Mouse (Mus musculus): Measurements from ENCODE around the gene Dazap2. TPM values are rescaled to one million over a fixed set of nuclear protein-coding genes. Genes with fewer than 3 reads are reported as not detected.

Gene Dazap2
- polyA plus RNA-seq, 1 experiment from 2014 or later: 254 TPM

GRCm38 (mm10) chr15:100637661-100638060 lies 22.5 kb downstream of the Dazap2 start:
- H3K4me2 ChIP-seq (ENCODE audit: low read length): no peak overlapping the region
- ATAC-seq: no peak
- no peak for DNase-seq (ENCODE audit: low spot score)
- no peak overlapping the region for H3K4me3 ChIP-seq (ENCODE audit: low read depth, low read length)
- no peaks in the 10 kb centered on the region for H3K36me3 ChIP-seq (ENCODE audit: control insufficient read depth, insufficient read depth, low read length)
- no peak overlapping the region for H3K9ac ChIP-seq (ENCODE audit: low read length)
- H3K9me3 ChIP-seq (replicated peaks; ENCODE audit: control insufficient read depth, low read length): no peaks in the 10 kb centered on the region
- H3K27me3 ChIP-seq (replicated peaks; ENCODE audit: control insufficient read depth, insufficient read depth, low read length): peaks cover 47% of the 10 kb centered on the region
- WGBS: 27% methylated on average over 6 of the region's 6 CpGs
- H3K4me1 ChIP-seq (ENCODE audit: control insufficient read depth, insufficient read depth, low read length): peaks cover 8% of the 10 kb centered on the region
- no peak overlapping the region for H3K27ac ChIP-seq (ENCODE audit: low read depth, low read length)

DNA sequence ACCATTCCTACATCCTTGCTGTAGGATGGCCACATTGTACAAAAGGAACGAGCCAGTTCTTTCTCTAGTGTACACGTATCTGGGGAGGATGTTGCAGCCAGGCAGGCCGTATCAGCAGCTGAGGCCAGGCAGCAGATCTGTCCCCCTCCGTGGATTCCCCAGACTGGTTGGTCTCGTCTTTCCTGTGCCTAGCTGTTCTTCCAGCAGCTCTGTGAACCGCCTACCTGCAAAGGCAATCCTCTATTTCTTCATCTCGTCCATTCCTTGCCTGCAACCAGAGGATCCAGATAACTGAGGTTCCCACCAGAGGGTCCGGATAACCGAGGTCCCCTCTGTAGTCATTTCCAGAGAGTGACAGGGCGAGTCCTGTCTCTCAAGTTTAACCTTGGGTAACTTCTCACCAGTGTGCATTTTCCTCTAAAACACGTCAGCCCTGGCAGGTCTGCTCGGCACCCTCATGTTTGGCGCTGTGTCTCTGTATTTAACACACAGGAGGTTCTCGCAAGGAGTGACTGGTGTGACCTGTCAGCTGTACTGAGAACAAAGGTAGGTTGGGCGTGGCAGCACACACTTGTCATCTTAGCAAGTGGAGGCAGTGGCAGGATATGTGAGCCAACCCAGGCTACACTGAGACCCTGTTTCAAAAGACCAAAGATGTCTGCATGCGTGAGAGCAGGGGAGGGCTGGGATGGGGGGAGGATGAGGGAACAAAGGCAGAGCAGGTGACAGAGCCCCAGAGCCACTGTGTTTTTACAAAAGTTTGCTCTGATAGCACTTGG lies 25.0 kb downstream of the Dazap2 start:
- no peak for ATAC-seq

DNA sequence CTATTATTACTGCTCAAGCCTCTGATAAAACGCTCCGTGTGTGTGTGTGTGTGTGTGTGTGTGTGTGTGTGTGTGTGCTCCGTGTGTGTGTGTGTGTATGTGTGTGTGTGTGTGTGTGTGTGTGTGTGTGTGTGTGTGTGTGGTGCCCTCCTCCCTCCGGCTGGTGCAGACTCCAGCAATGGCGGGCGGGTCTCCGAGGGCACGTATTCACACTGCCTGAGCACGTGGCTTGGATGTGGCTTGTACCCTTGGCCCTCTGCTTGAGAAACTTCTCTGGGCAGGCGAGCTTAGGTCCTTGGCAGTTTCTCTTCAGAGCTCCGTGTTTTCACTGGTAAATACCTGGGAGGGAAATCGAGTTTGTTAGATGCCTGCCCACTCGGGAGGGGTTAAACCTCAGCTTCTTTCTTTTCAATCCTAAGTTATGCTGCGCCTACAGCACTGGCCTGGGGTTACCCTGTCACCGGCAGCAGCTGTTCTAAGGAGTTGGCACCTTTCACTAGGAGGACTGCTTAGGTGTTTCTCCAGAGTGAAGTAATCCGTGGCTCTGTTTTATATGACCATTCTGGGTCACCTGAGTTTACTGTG lies 26.2 kb downstream of the Dazap2 start:
- 68% methylated on average over 15 of the region's 16 CpGs for WGBS
- Histone ChIP-seq H3K36me3 (ENCODE audit: control insufficient read depth, insufficient read depth, low read length) (no peaks in the 10 kb centered on the region), H3K27me3 (replicated peaks; ENCODE audit: control insufficient read depth, insufficient read depth, low read length) (peaks cover 22% of the 10 kb centered on the region), H3K4me1 (ENCODE audit: control insufficient read depth, insufficient read depth, low read length) (peaks cover 8% of the 10 kb centered on the region), H3K4me3 (ENCODE audit: low read depth, low read length) (no peak overlapping the region), H3K4me2 (ENCODE audit: low read length) (no peak overlapping the region), H3K9me3 (replicated peaks; ENCODE audit: control insufficient read depth, low read length) (no peaks in the 10 kb centered on the region), H3K27ac (ENCODE audit: low read depth, low read length) (no peak overlapping the region), H3K9ac (ENCODE audit: low read length) (no peak overlapping the region)
- no peak for ATAC-seq
- no peak for DNase-seq (ENCODE audit: low spot score)

More for the DNA sequence above, 25.0 kb downstream of the Dazap2 start:
- Histone ChIP-seq H3K4me1 (ENCODE audit: control insufficient read depth, insufficient read depth, low read length) (peaks cover 8% of the 10 kb centered on the region), H3K9ac (ENCODE audit: low read length) (no peak overlapping the region), H3K27me3 (replicated peaks; ENCODE audit: control insufficient read depth, insufficient read depth, low read length) (peaks cover 33% of the 10 kb centered on the region), H3K36me3 (ENCODE audit: control insufficient read depth, insufficient read depth, low read length) (no peaks in the 10 kb centered on the region), H3K9me3 (replicated peaks; ENCODE audit: control insufficient read depth, low read length) (no peaks in the 10 kb centered on the region), H3K4me3 (ENCODE audit: low read depth, low read length) (no peak overlapping the region), H3K27ac (ENCODE audit: low read depth, low read length) (no peak overlapping the region), H3K4me2 (ENCODE audit: low read length) (no peak overlapping the region)
- WGBS: 76% methylated on average over 16 of the region's 16 CpGs
- no peak for DNase-seq (ENCODE audit: low spot score)

DNA sequence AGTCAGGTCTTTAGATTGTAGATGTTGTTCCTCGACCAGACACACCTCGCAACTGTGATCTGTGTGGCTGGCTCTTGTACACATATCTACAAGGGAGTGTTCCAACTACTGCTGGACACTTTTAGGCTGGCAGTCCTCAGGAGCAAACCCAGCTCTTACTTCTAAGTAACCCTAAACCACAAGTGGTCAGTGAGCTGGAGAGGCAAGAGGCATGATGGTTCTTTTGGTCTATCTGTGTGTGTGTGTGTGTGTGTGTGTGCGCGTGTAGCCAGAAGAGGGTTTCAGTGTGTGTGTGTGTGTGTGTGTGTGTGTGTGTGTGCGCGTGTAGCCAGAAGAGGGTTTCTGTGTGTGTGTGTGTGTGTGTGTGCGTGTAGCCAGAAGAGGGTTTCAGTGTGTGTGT lies 27.3 kb downstream of the Dazap2 start:
- Histone ChIP-seq H3K4me1 (ENCODE audit: control insufficient read depth, insufficient read depth, low read length) (no peaks in the 10 kb centered on the region), H3K9ac (ENCODE audit: low read length) (no peak overlapping the region), H3K27me3 (replicated peaks; ENCODE audit: control insufficient read depth, insufficient read depth, low read length) (peaks cover 11% of the 10 kb centered on the region), H3K27ac (ENCODE audit: low read depth, low read length) (no peak overlapping the region), H3K4me2 (ENCODE audit: low read length) (no peak overlapping the region), H3K9me3 (replicated peaks; ENCODE audit: control insufficient read depth, low read length) (no peaks in the 10 kb centered on the region), H3K4me3 (ENCODE audit: low read depth, low read length) (no peak overlapping the region), H3K36me3 (ENCODE audit: control insufficient read depth, insufficient read depth, low read length) (no peaks in the 10 kb centered on the region)
- 88% methylated on average over 7 of the region's 7 CpGs for WGBS
- ATAC-seq (no peak), DNase-seq (ENCODE audit: low spot score) (no peak)

DNA sequence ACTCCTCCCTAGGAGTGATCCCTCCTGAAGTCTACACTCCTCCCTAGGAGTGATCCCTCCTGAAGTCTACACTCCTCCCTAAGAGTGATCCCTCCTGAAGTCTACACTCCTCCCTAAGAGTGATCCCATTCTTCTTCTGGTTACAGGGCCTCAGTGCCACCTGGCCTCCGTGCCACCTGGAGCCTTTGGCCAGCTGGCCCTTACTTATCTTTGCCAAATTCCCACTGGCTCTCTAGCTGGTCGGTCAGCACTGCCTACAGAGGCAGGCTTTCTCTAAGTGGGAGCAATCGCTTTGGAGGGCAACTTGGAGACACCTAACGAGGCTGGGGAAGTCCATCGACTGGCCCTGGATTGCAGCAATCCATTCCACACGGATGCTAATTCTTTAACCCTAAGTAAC lies 31.0 kb downstream of the Dazap2 start:
- DNase-seq (ENCODE audit: low spot score): no peak
- 75% methylated on average over 6 of the region's 6 CpGs for WGBS
- H3K27ac ChIP-seq (ENCODE audit: low read depth, low read length): no peak overlapping the region
- no peak overlapping the region for H3K4me2 ChIP-seq (ENCODE audit: low read length)
- H3K4me3 ChIP-seq (ENCODE audit: low read depth, low read length): no peak overlapping the region
- H3K4me1 ChIP-seq (ENCODE audit: control insufficient read depth, insufficient read depth, low read length): no peaks in the 10 kb centered on the region
- ATAC-seq: no peak
- H3K27me3 ChIP-seq (replicated peaks; ENCODE audit: control insufficient read depth, insufficient read depth, low read length): no peaks in the 10 kb centered on the region
- H3K36me3 ChIP-seq (ENCODE audit: control insufficient read depth, insufficient read depth, low read length): no peaks in the 10 kb centered on the region
- no peak overlapping the region for H3K9ac ChIP-seq (ENCODE audit: low read length)
- no peaks in the 10 kb centered on the region for H3K9me3 ChIP-seq (replicated peaks; ENCODE audit: control insufficient read depth, low read length)

DNA sequence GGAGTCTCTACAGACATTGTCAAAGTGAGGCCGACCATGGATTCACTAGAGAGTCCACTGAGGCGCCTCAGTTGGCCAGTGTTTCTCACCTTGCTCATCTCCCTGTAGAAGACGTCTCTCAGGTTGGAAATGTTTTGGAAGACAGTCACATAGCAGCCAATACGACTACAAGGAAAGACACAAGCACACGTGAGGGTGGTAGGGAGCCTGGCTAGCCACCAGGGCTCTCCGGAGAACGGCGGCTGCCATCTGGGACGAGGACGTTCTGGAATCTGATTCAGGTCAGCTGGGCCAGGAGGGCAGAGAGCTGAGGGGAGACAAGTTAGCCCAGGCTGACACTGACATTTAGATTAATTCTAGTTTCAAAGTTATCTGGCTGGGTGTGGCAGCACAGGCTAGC lies 35.0 kb downstream of the Dazap2 start:
- H3K4me1 ChIP-seq (ENCODE audit: control insufficient read depth, insufficient read depth, low read length): no peaks in the 10 kb centered on the region
- no peak overlapping the region for H3K4me3 ChIP-seq (ENCODE audit: low read depth, low read length)
- H3K9ac ChIP-seq (ENCODE audit: low read length): no peak overlapping the region
- H3K36me3 ChIP-seq (ENCODE audit: control insufficient read depth, insufficient read depth, low read length): no peaks in the 10 kb centered on the region
- no peaks in the 10 kb centered on the region for H3K9me3 ChIP-seq (replicated peaks; ENCODE audit: control insufficient read depth, low read length)
- 87% methylated on average over 10 of the region's 10 CpGs for WGBS
- DNase-seq (ENCODE audit: low spot score) (no peak), ATAC-seq (no peak)
- no peaks in the 10 kb centered on the region for H3K27me3 ChIP-seq (replicated peaks; ENCODE audit: control insufficient read depth, insufficient read depth, low read length)
- no peak overlapping the region for H3K27ac ChIP-seq (ENCODE audit: low read depth, low read length)
- H3K4me2 ChIP-seq (ENCODE audit: low read length): no peak overlapping the region

- 90% methylated on average over 9 of the region's 9 CpGs for WGBS
- H3K36me3 ChIP-seq (ENCODE audit: control insufficient read depth, insufficient read depth, low read length): no peaks in the 10 kb centered on the region
- H3K4me1 ChIP-seq (ENCODE audit: control insufficient read depth, insufficient read depth, low read length): no peaks in the 10 kb centered on the region
- H3K27me3 ChIP-seq (replicated peaks; ENCODE audit: control insufficient read depth, insufficient read depth, low read length): no peaks in the 10 kb centered on the region
- ATAC-seq (no peak), DNase-seq (ENCODE audit: low spot score) (no peak)
- H3K4me3 ChIP-seq (ENCODE audit: low read depth, low read length): no peak overlapping the region
- no peak overlapping the region for H3K4me2 ChIP-seq (ENCODE audit: low read length)
- no peak overlapping the region for H3K27ac ChIP-seq (ENCODE audit: low read depth, low read length)
- no peak overlapping the region for H3K9ac ChIP-seq (ENCODE audit: low read length)
- H3K9me3 ChIP-seq (replicated peaks; ENCODE audit: control insufficient read depth, low read length): no peaks in the 10 kb centered on the region
Observed at GRCm38 (mm10) chr15:100651610-100652009, 36.5 kb downstream of the Dazap2 start.

DNA sequence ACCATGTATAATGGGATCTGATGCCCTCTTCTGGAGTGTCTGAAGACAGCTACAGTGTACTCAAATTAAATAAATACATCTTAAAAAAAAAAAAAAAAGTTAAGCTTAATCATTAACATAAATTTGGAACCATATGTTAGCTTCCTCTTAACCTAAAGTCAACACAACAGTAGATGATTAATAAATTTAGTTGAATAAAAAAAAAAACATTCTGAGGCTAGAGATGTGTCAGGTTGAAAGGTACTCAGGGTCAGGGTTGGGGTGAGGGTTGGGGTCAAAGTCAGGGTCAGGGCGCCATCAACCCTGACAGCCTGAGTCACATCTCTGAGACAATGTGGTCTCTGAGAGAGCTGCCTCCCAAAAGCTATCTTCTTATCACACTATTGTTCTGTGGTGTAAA lies 39.1 kb downstream of the Dazap2 start:
- 85% methylated on average over 1 of the region's 1 CpGs for WGBS
- Histone ChIP-seq H3K9ac (ENCODE audit: low read length) (no peak overlapping the region), H3K4me3 (ENCODE audit: low read depth, low read length) (no peak overlapping the region), H3K27ac (ENCODE audit: low read depth, low read length) (no peak overlapping the region), H3K4me1 (ENCODE audit: control insufficient read depth, insufficient read depth, low read length) (no peaks in the 10 kb centered on the region), H3K4me2 (ENCODE audit: low read length) (no peak overlapping the region), H3K9me3 (replicated peaks; ENCODE audit: control insufficient read depth, low read length) (no peaks in the 10 kb centered on the region), H3K36me3 (ENCODE audit: control insufficient read depth, insufficient read depth, low read length) (no peaks in the 10 kb centered on the region), H3K27me3 (replicated peaks; ENCODE audit: control insufficient read depth, insufficient read depth, low read length) (no peaks in the 10 kb centered on the region)
- ATAC-seq (no peak), DNase-seq (ENCODE audit: low spot score) (no peak)

DNA sequence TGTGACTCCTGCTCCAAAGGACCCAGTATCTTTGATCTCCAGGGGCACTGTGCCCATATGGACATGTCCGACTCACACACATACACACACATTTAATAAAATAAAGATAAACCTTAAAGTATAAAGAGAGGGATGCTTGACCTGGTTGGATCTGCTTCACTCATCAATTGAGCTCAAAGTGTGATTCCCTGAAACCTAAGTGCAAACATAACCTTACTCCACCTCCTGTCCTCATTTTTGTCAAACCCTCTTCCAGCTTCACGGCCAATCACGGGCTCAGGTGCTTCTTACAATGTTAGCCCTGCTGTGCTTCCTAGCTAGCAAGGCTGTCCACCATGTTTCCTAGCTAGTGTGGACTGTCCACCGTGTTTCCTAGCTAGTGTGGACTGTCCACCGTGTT lies 40.1 kb downstream of the Dazap2 start:
- no peak overlapping the region for H3K4me2 ChIP-seq (ENCODE audit: low read length)
- no peak for ATAC-seq
- no peak overlapping the region for H3K9ac ChIP-seq (ENCODE audit: low read length)
- H3K27ac ChIP-seq (ENCODE audit: low read depth, low read length): no peak overlapping the region
- 88% methylated on average over 5 of the region's 5 CpGs for WGBS
- no peak for DNase-seq (ENCODE audit: low spot score)
- H3K4me3 ChIP-seq (ENCODE audit: low read depth, low read length): no peak overlapping the region
- H3K4me1 ChIP-seq (ENCODE audit: control insufficient read depth, insufficient read depth, low read length): no peaks in the 10 kb centered on the region
- H3K27me3 ChIP-seq (replicated peaks; ENCODE audit: control insufficient read depth, insufficient read depth, low read length): no peaks in the 10 kb centered on the region
- no peaks in the 10 kb centered on the region for H3K9me3 ChIP-seq (replicated peaks; ENCODE audit: control insufficient read depth, low read length)
- H3K36me3 ChIP-seq (ENCODE audit: control insufficient read depth, insufficient read depth, low read length): no peaks in the 10 kb centered on the region

All from forebrain, embryonic 14.5 days (tissue).